Mouse (Mus musculus) heart, embryonic 15.5 days (tissue): ENCODE results near the gene Cd8b1. TPM values are rescaled to one million over a fixed set of nuclear protein-coding genes. Genes with fewer than 3 reads are reported as not detected.

Experiments
- ATAC-seq: fragments of 200-750 bp; cut with Nextera tagmentation; replicated peaks from 2 replicates; pipeline ENCODE4 v1.8.0; 2017; ENCODE audit warnings: low read depth, moderate TSS enrichment; ENCODE audit not compliant: insufficient number of reproducible peaks, insufficient read depth, low FRiP score
- H3K27ac ChIP-seq: fragments of 300-500 bp; sonication (generic); 2 replicates; pipeline ENCODE4 v1.5.1; 2015; ENCODE audit warnings: mild to moderate bottlenecking, inconsistent platforms
- H3K27me3 ChIP-seq: fragments of 300-500 bp; sonication (generic); 2 replicates; pipeline ENCODE4 v1.6.1; 2015; ENCODE audit warnings: inconsistent platforms
- H3K36me3 ChIP-seq: fragments of 300-500 bp; sonication (generic); 2 replicates; pipeline ENCODE4 v1.6.1; 2015; ENCODE audit warnings: mild to moderate bottlenecking, inconsistent platforms
- H3K4me1 ChIP-seq: fragments of 300-500 bp; sonication (generic); replicated peaks from 2 replicates; pipeline ENCODE4 v1.6.1; 2015; ENCODE audit warnings: inconsistent platforms
- H3K4me2 ChIP-seq: fragments of 300-500 bp; sonication (generic); 2 replicates; pipeline ENCODE4 v1.6.1; 2015; ENCODE audit warnings: inconsistent platforms, mild to moderate bottlenecking, moderate library complexity
- H3K4me3 ChIP-seq: fragments of 300-500 bp; sonication (generic); 2 replicates; pipeline ENCODE4 v1.5.1; 2015; ENCODE audit warnings: mild to moderate bottlenecking, inconsistent platforms
- H3K9ac ChIP-seq: fragments of 300-500 bp; sonication (generic); 2 replicates; pipeline ENCODE4 v1.6.1; 2015; ENCODE audit warnings: mild to moderate bottlenecking, inconsistent platforms
- H3K9me3 ChIP-seq: fragments of 300-500 bp; sonication (generic); replicated peaks from 2 replicates; pipeline ENCODE4 v1.6.1; 2016; ENCODE audit warnings: inconsistent platforms
- WGBS: fragments of 180-500 bp; shearing (Covaris S2); methylation state at CpG from one replicate; pipeline ENCODE4 v1.1.7; 2015; ENCODE audit warnings: mixed read lengths; 5-methylcytosine and 5-hydroxymethylcytosine counted together
- polyA plus RNA-seq: library from polyadenylated mRNA; unstranded; fragments of >200 nt; fragmentation: Nextera tagmentation; extraction: Ambion mirVana; gene quantifications from 2 replicates; pipeline ENCODE4 v1.2.1, GENCODE M21; 2015

Gene Cd8b1
- polyA plus RNA-seq, 1 experiment from 2014 or later: not detected

DNA sequence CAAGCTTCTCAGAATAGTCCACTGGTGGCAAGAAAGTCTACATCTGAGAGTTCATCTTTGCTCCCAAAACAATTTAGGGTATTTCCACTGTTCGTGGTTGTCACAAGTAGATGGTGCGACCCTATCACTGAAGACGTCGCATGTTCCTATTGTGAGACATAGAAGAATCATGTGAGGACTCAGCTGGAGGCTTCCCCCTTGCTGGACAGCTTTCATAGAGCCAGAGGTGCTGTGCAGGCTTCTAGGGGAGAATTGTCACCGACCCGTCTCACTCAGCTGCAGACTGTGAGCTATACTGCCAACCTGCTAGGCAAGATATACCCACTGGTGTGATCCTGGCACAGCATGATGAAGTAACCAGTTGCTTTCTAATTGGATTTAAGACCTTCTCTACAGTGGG lies 29.6 kb downstream of the Cd8b1 start:
- H3K27ac ChIP-seq: no peak overlapping the region
- H3K4me1 ChIP-seq: no peaks in the 10 kb centered on the region
- no peaks in the 10 kb centered on the region for H3K27me3 ChIP-seq
- H3K9ac ChIP-seq: no peak overlapping the region
- no peak overlapping the region for H3K4me3 ChIP-seq
- no peaks in the 10 kb centered on the region for H3K36me3 ChIP-seq
- no peaks in the 10 kb centered on the region for H3K9me3 ChIP-seq
- ATAC-seq: no peak
- H3K4me2 ChIP-seq: no peak overlapping the region
- 85% methylated on average over 6 of the region's 6 CpGs for WGBS

DNA sequence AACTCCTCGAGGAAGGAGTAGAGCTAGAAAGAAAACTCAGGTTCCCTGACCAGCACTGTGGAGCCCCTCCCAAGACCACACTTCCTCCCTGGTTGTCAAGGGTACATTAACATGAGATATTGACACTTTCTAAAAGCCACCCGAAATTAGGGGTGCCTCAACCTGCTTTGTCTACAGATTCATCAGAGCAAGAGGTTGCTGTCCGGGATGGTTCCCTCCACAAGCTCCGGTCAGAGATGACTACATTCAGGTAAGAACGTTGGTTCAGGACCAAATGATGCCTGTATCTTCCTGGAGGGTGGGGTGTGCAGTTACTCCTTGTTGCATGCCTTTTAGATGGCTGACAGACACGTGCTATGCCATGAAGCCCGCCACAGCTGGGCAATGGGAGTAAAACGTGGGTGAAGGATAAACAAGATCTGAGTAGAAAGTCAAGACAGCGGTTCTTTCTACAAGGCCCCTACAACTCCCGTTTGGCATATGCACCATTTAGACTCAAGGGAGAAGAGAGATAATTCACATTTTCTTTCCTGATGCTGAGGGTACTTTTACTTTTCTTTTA lies 30.4 kb downstream of the Cd8b1 start:
- Histone ChIP-seq H3K4me2 (no peak overlapping the region), H3K36me3 (no peaks in the 10 kb centered on the region), H3K4me1 (no peaks in the 10 kb centered on the region), H3K27me3 (no peaks in the 10 kb centered on the region), H3K9ac (no peak overlapping the region), H3K4me3 (no peak overlapping the region), H3K27ac (no peak overlapping the region), H3K9me3 (no peaks in the 10 kb centered on the region)
- 77% methylated on average over 10 of the region's 10 CpGs for WGBS
- ATAC-seq: no peak

DNA sequence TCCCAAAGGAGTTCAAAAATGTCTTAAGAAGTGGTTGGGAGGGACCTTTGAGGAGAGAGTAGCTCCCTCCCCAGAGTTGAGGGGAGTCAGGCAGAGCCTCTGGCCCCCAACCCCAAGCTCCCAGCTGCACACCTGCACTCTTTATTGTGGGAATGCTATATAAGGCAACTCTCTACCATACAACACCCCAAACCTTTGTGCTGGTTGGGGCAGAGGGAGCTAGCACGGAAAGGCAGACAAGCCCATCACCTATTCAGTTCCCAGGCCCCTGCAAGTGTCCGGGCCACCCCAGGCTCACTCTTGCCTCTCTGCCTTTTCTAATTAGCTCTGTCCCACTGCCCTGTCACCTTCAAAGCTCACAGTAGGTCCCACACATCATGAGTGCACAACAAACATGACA lies 31.1 kb downstream of the Cd8b1 start:
- Histone ChIP-seq H3K27ac (no peak overlapping the region), H3K36me3 (no peaks in the 10 kb centered on the region), H3K4me3 (no peak overlapping the region), H3K4me2 (no peak overlapping the region), H3K4me1 (no peaks in the 10 kb centered on the region), H3K9ac (no peak overlapping the region), H3K9me3 (no peaks in the 10 kb centered on the region), H3K27me3 (no peaks in the 10 kb centered on the region)
- ATAC-seq: no peak
- 80% methylated on average over 2 of the region's 2 CpGs for WGBS

DNA sequence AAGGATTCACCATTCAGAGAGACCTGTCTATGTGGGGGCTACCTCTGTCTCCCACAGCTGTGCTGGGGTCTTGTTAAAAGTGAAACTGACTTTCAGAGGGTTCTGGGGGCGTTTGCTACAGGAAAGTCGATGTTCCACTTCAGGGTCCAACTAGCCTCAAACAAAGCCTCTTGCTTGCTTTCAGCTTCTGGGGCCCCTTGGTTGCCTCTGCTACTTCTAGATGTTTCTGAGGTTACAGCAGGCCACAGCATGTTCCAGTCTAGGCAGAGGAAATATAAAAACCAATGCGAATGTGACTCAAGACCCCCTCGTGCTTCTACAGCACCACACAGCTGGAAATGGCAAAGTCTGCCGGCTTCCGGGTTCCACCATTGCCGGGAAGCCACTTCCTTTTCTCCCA lies 34.9 kb downstream of the Cd8b1 start:
- H3K36me3 ChIP-seq: no peaks in the 10 kb centered on the region
- no peak for ATAC-seq
- H3K27me3 ChIP-seq: no peaks in the 10 kb centered on the region
- no peak overlapping the region for H3K27ac ChIP-seq
- WGBS: 85% methylated on average over 7 of the region's 7 CpGs
- no peak overlapping the region for H3K9ac ChIP-seq
- no peaks in the 10 kb centered on the region for H3K4me1 ChIP-seq
- no peak overlapping the region for H3K4me3 ChIP-seq
- no peaks in the 10 kb centered on the region for H3K9me3 ChIP-seq
- no peak overlapping the region for H3K4me2 ChIP-seq

DNA sequence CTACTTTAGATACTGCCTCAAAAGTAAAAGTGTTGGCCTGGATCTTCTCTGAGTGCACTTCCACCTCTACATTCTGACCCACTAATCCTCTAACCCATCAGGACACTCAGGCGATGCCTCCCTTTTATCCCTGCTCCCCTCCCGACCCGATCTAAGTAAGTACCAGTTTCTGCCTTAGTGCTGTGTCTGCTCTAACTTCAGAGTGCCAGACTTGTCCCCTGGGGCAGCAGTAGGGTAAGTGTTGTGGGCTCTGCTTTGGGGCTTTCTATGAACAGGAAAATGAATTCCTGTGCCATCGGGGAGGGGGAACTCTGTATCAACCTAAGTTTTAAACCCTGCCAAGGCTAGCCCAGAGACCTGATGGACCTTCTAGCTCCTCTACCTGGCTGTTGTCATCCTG lies 37.6 kb downstream of the Cd8b1 start:
- no peak for ATAC-seq
- H3K27ac ChIP-seq: no peak overlapping the region
- H3K9ac ChIP-seq: no peak overlapping the region
- H3K27me3 ChIP-seq: no peaks in the 10 kb centered on the region
- no peak overlapping the region for H3K4me3 ChIP-seq
- H3K4me2 ChIP-seq: no peak overlapping the region
- H3K9me3 ChIP-seq: no peaks in the 10 kb centered on the region
- no peaks in the 10 kb centered on the region for H3K36me3 ChIP-seq
- H3K4me1 ChIP-seq: no peaks in the 10 kb centered on the region
- WGBS: 70% methylated on average over 4 of the region's 4 CpGs

DNA sequence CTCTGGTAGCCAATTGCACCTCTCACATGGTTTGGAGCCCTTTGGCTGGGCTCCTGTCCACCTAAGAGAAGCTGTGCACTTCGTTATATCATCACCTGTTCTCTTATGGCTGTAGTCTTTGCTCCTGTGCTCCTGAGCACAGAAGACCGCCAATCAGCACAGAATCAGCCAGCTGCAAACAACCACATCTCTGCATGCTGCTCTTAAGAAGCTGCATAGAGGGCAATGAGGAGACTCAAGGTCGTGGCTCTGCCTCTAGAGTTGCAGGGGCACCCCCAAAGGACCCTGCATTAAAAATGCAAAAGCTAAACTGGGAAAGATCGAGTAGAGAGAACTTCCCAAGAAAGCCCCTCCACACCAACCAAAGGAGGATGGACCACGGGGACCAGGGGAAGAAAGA lies 38.2 kb downstream of the Cd8b1 start:
- no peak for ATAC-seq
- no peak overlapping the region for H3K4me2 ChIP-seq
- no peak overlapping the region for H3K4me3 ChIP-seq
- H3K9ac ChIP-seq: no peak overlapping the region
- 52% methylated on average over 5 of the region's 5 CpGs for WGBS
- H3K36me3 ChIP-seq: no peaks in the 10 kb centered on the region
- H3K9me3 ChIP-seq: no peaks in the 10 kb centered on the region
- H3K4me1 ChIP-seq: no peaks in the 10 kb centered on the region
- no peaks in the 10 kb centered on the region for H3K27me3 ChIP-seq
- H3K27ac ChIP-seq: no peak overlapping the region

DNA sequence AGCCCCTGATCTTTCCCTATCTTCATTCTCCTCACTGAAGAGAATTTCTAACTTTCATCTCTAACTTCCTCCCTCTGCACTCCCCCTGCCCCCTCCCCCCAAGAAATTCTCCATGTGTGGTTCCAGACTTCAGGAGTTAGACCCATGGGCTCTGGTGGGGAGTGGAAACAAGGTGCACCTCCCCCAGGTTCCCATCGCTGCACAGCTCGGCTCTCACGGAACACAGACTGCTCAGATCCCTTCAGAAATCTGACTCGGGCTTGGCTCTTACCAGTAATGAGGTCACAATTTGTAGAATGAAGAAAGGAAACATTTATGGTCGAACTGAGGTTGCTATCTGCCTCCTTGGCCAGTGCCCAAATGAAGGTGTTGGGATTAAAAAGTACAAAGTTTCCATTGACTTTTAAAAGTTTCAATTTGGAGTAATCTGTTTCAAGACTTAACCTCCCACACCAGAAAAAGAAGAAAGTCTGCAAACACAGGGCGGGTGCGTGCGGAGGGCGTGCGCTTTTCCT lies 38.6 kb downstream of the Cd8b1 start:
- Histone ChIP-seq H3K4me1 (no peaks in the 10 kb centered on the region), H3K9me3 (no peaks in the 10 kb centered on the region), H3K4me2 (no peak overlapping the region), H3K9ac (no peak overlapping the region), H3K36me3 (no peaks in the 10 kb centered on the region), H3K4me3 (no peak overlapping the region), H3K27ac (no peak overlapping the region), H3K27me3 (no peaks in the 10 kb centered on the region)
- WGBS: 64% methylated on average over 10 of the region's 10 CpGs
- ATAC-seq: no peak

DNA sequence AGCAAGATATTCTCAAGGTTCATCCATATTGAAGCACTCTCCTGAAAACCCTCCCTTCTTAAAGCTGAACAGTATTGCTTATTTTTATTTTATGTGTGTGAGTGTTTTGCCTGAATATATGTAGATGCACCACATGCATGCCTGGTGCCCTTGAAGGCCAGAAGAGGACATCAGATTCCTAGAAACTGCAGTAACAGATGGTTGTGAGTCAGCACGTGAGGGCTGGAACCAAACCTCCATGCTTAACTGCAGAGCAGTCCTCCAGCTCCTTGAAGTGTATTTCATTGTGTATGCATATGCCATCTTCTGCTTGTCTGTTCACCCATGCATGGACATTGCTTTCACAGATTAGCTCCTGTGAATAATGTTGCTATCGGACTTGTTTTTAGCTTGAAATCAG lies 41.4 kb downstream of the Cd8b1 start:
- Histone ChIP-seq H3K27ac (no peak overlapping the region), H3K9me3 (no peaks in the 10 kb centered on the region), H3K27me3 (no peaks in the 10 kb centered on the region), H3K4me3 (no peak overlapping the region), H3K4me1 (no peaks in the 10 kb centered on the region), H3K9ac (no peak overlapping the region), H3K4me2 (no peak overlapping the region), H3K36me3 (no peaks in the 10 kb centered on the region)
- ATAC-seq: no peak
- WGBS: 77% methylated on average over 2 of the region's 2 CpGs

DNA sequence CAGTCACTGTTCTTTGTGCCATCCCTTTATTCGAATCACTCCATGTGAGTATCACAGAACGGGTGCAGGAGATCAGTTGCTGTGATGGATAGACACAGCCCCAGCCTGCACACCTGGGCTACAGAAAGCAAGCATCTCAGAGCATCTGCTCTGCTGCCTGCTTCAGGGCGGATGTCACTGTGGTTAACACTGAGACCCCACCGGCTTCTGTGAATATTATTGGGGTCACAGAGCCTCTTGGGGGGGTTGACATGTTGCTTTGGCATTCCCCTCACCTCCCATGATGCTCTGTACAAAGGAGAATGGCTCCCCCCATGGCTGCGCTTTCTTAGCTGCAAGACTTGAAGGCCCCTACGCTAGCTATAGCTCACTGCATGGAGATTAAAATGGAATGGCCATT lies 46.8 kb downstream of the Cd8b1 start:
- Histone ChIP-seq H3K27me3 (no peaks in the 10 kb centered on the region), H3K27ac (no peak overlapping the region), H3K9me3 (no peaks in the 10 kb centered on the region), H3K4me2 (no peak overlapping the region), H3K9ac (no peak overlapping the region), H3K4me1 (no peaks in the 10 kb centered on the region), H3K4me3 (no peak overlapping the region), H3K36me3 (no peaks in the 10 kb centered on the region)
- ATAC-seq: no peak
- 92% methylated on average over 6 of the region's 6 CpGs for WGBS

DNA sequence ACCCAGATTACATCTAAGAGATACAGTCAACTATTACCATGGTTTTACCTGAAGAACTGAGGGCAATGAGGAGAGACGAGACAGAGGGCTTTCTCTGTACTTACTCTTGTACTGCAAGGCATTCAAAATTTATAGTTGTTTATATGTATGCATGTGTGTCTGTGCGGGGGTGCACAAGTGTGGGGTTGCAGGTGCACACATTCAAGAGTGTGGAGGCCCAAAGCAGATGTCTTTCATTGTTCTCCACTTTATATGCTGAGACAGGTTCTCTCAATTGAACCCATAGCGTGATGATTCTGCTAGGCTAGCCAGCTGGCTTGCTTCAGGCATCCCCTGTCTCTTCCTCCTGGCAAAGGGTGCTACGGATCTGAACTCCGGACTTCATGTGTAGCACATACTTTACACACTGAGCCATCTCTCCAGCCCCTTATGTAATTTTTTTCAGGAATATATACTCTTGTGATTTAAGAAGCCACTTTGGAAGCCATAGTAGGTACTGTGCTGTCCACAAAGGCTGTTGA lies 48.6 kb downstream of the Cd8b1 start:
- no peak for ATAC-seq
- no peak overlapping the region for H3K4me2 ChIP-seq
- H3K36me3 ChIP-seq: no peaks in the 10 kb centered on the region
- H3K9ac ChIP-seq: no peak overlapping the region
- H3K9me3 ChIP-seq: no peaks in the 10 kb centered on the region
- no peak overlapping the region for H3K27ac ChIP-seq
- 84% methylated on average over 5 of the region's 5 CpGs for WGBS
- no peak overlapping the region for H3K4me3 ChIP-seq
- no peaks in the 10 kb centered on the region for H3K4me1 ChIP-seq
- no peaks in the 10 kb centered on the region for H3K27me3 ChIP-seq

DNA sequence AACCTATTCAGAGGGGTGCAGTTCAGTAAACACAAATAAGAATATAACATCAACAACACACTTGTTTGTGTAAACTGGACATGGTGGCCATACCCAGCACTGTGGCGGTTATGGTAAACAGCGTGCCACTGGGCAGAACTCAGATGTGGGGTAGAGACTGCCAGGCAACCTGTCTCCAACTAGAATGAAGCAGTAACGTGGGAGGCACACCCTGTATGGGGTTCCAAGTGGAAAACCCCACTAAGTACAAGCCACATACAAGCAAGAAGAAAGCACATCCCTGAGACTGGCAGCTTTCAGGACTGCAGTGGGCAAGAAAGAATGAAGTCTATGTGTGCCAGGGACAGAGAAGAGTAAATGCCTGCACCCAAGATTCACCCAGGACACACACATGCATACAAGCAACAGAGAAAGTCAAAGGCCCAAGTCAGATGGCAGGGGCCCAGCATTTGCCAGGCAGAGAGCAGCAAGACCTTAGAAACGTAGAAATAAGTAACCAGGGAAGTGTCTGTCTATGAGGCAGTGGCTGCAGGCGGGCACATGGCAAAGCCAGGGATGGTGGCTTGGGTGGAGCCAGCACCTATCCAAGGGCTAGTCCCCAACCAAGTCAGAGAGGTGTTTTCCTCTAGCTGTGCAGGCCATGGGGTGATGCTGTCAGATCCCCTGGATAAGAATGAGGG lies 49.6 kb downstream of the Cd8b1 start:
- no peaks in the 10 kb centered on the region for H3K4me1 ChIP-seq
- no peaks in the 10 kb centered on the region for H3K36me3 ChIP-seq
- H3K9me3 ChIP-seq: no peaks in the 10 kb centered on the region
- no peak for ATAC-seq
- H3K4me3 ChIP-seq: no peak overlapping the region
- no peaks in the 10 kb centered on the region for H3K27me3 ChIP-seq
- no peak overlapping the region for H3K9ac ChIP-seq
- 83% methylated on average over 5 of the region's 5 CpGs for WGBS
- no peak overlapping the region for H3K27ac ChIP-seq
- H3K4me2 ChIP-seq: no peak overlapping the region

DNA sequence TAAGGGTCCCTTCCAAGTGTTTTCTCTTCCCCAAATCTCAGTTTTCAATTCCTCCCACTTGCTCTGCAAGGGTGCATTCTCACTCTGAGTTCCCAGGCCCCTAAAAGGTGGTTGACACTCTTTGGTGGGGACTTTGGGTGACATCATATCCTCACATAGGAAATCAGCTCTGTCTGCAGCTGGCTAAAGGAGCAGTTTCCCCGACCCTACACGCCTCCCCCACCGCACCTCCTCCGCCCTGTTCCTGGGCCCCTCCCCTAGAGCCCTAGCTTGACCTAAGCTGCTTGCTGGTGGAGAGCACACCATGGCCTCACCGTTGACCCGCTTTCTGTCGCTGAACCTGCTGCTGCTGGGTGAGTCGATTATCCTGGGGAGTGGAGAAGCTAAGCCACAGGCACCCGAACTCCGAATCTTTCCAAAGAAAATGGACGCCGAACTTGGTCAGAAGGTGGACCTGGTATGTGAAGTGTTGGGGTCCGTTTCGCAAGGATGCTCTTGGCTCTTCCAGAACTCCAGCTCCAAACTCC lies 50.7 kb downstream of the Cd8b1 start, which contains the start of gene Cd8a:
Gene Cd8a, plus strand, starts transcription at position 179 of the 527 bp plus-strand sequence.
- Histone ChIP-seq H3K27me3 (no peaks in the 10 kb centered on the region), H3K4me1 (no peaks in the 10 kb centered on the region), H3K9me3 (no peaks in the 10 kb centered on the region), H3K27ac (no peak within 1 kb of the TSS), H3K4me2 (no peak within 1 kb of the TSS), H3K9ac (no peak within 1 kb of the TSS), H3K36me3 (no peaks in the 10 kb centered on the region), H3K4me3 (no peak within 1 kb of the TSS)
- WGBS: 71% methylated on average over 14 of the region's 14 CpGs
- ATAC-seq: no peak
